Mouse (Mus musculus) midbrain, embryonic 11.5 days (tissue): ENCODE results near the gene Hsd17b11. TPM values are rescaled to one million over a fixed set of nuclear protein-coding genes. Genes with fewer than 3 reads are reported as not detected.

Experiments used
- ATAC-seq: fragments of 200-750 bp; cut with Nextera tagmentation; 2 replicates; pipeline ENCODE4 v1.8.0; 2017; ENCODE audit warnings: moderate TSS enrichment, moderate library complexity; ENCODE audit not compliant: low FRiP score
- DNase-seq: peaks from one replicate; pipeline ENCODE4 v3.0.0; 2015; ENCODE audit warnings: low spot score; ENCODE audit errors: missing footprints
- H3K27ac ChIP-seq: fragments of 300-500 bp; sonication (generic); 2 replicates; pipeline ENCODE4 v1.5.1; 2014; ENCODE audit warnings: low read depth, low read length
- H3K27me3 ChIP-seq: fragments of 300-500 bp; sonication (generic); 2 replicates; pipeline ENCODE4 v1.6.1; 2014; ENCODE audit warnings: mild to moderate bottlenecking, low read length, moderate library complexity, mixed read lengths; ENCODE audit not compliant: control insufficient read depth, insufficient read depth
- H3K36me3 ChIP-seq: fragments of 300-500 bp; sonication (generic); 2 replicates; pipeline ENCODE4 v1.6.1; 2014; ENCODE audit warnings: mild to moderate bottlenecking, low read length, moderate library complexity, mixed read lengths; ENCODE audit not compliant: control insufficient read depth, insufficient read depth
- H3K4me1 ChIP-seq: fragments of 300-500 bp; sonication (generic); 2 replicates; pipeline ENCODE4 v1.6.1; 2014; ENCODE audit warnings: low read length; ENCODE audit not compliant: control insufficient read depth, insufficient read depth
- H3K4me2 ChIP-seq: fragments of 300-500 bp; sonication (generic); 2 replicates; pipeline ENCODE4 v1.6.1; 2014; ENCODE audit warnings: mild to moderate bottlenecking, moderate library complexity
- H3K4me3 ChIP-seq: fragments of 300-500 bp; sonication (generic); 2 replicates; pipeline ENCODE4 v1.5.1; 2014; ENCODE audit warnings: low read depth, low read length
- H3K9ac ChIP-seq: fragments of 300-500 bp; sonication (generic); 2 replicates; pipeline ENCODE4 v1.6.1; 2014; ENCODE audit warnings: low read length
- H3K9me3 ChIP-seq: fragments of 300-500 bp; sonication (generic); 2 replicates; pipeline ENCODE4 v1.6.1; 2016; ENCODE audit warnings: low read length; ENCODE audit not compliant: control insufficient read depth
- WGBS: fragments of 180-500 bp; shearing (Covaris S2); extraction: QIAGEN DNeasy Blood & Tissue Kit; methylation state at CpG from one replicate; pipeline ENCODE4 v1.1.7; 2014; 5-methylcytosine and 5-hydroxymethylcytosine counted together
- polyA plus RNA-seq: library from polyadenylated mRNA; unstranded; fragments of >200 nt; fragmentation: Nextera tagmentation; extraction: Ambion mirVana; gene quantifications from 2 replicates; pipeline ENCODE4 v1.2.1, GENCODE M21; 2014

The Hsd17b11 gene
- polyA plus RNA-seq, 1 experiment from 2014 or later = 1.1 TPM

DNA sequence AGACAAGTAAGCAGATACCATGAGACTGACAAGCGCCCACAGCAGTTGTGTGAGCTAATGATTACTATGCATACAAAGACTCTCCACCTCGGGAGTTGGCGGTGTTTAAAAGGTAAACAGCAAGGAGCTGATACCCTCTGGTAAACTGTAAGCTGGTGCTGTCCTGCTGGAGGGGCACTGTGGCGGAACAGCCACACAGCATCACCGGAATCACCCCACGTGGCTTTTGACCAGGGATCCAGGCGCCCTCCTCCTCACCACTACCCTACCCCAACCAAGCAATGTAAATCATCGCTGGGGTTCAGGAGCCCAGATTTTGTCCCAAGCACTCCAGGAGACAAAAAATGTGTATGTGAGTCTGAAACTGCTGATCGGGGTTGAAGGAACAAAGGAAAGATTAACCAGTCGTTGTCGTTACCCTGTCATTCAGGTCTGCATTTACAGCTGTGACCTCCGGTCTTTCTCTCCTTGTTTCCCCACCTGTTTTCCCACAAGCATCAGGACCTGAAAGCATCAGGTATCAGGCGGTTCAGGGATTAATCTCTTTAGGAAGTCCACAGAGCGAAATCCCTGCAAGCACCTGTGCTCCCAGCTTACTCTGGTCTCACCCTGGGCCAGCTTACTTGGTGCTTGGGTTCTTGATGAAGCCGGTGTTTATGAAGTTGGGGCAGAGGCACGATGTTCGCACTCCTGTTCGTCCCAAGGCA, 19.0 kb downstream of the Hsd17b11 start:
- 11% methylated on average over 18 of the region's 18 CpGs for WGBS
- no peak overlapping the region for H3K27ac ChIP-seq

DNA sequence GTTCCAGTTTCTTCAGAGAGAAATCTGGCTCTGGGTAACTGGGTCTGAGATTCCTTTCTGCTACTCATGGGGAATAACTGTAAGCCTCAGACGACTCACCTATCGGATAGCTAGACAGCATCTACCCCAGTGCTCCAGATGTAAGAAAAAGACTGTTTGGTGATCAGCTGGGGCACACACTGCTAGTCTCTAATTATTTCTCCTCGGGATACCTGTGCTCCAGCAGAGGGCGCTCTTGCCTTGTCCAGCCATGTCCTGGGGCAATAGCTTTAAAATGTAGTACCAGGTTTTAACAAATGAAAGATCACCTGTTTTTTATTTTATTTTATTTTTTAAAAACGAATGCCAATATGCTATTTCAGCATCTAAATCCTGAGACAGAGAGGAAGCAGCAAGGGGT, 22.0 kb downstream of the Hsd17b11 start:
- peak; percentile 94 for DNase-seq
- Histone ChIP-seq H3K4me1 (no peaks in the 10 kb centered on the region), H3K9me3 (no peaks in the 10 kb centered on the region), H3K4me3 (no peak overlapping the region), H3K9ac (no peak overlapping the region), H3K4me2 (no peak overlapping the region), H3K27ac (no peak overlapping the region), H3K27me3 (no peaks in the 10 kb centered on the region), H3K36me3 (no peaks in the 10 kb centered on the region)
- 5% methylated on average over 5 of the region's 5 CpGs for WGBS
- ATAC-seq = peak; percentile 75; the same call in 1 of the 2 replicates

More for the DNA sequence above, 19.0 kb downstream of the Hsd17b11 start:
- H3K9ac ChIP-seq = no peak overlapping the region
- H3K4me2 ChIP-seq = peak overlapping the region; percentile 29; the same call in 1 of the 2 replicates
- no peaks in the 10 kb centered on the region for H3K36me3 ChIP-seq
- no peak overlapping the region for H3K4me3 ChIP-seq
- no peaks in the 10 kb centered on the region for H3K4me1 ChIP-seq
- no peaks in the 10 kb centered on the region for H3K9me3 ChIP-seq
- ATAC-seq (peak; percentile 73; the same call in 1 of the 2 replicates), DNase-seq (peak; percentile 92)
- no peaks in the 10 kb centered on the region for H3K27me3 ChIP-seq

DNA sequence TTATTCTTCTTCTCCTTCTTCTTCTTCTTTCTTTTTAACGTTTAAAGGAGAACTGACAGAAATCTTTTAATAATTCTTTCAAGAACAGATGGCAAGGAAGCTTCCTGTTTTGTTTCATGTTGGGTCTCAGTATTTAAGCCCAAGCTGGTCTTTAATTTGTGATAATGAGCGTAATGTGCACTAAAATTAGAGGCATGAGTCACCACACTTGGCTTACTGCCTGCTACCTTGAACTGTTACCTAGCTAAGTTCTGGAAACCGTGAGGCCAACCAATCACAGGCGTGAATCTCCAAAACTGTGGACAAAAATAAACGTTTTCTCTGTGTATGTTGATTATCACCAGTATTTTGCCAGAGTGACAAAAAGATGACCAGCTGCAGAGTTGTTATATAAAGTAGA, 23.0 kb downstream of the Hsd17b11 start:
- no peak overlapping the region for H3K4me2 ChIP-seq
- H3K27me3 ChIP-seq = no peaks in the 10 kb centered on the region
- H3K4me1 ChIP-seq = no peaks in the 10 kb centered on the region
- H3K9me3 ChIP-seq = no peaks in the 10 kb centered on the region
- 72% methylated on average over 5 of the region's 5 CpGs for WGBS
- H3K4me3 ChIP-seq = no peak overlapping the region
- no peaks in the 10 kb centered on the region for H3K36me3 ChIP-seq
- DNase-seq (no peak), ATAC-seq (no peak)
- H3K27ac ChIP-seq = no peak overlapping the region
- H3K9ac ChIP-seq = no peak overlapping the region

DNA sequence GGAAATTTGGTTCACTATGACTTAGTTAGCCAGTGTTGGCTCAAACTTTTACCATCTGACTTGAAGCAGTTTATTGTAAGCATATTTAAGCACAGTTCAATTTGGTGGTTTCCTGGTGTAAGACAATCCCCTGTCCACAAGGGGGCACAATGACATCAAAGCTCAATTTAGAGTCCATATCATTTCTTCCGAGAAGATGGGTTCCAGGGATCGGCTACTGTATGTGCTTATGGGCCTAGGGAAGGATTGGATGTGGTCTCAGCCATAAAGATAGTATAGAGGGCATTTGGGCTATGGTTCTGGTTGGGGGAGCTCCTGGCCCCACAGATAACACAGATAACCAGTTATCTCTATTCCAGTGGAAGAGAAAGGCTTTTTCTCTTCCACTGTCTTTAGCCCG, 26.5 kb downstream of the Hsd17b11 start:
- Histone ChIP-seq H3K36me3 (no peaks in the 10 kb centered on the region), H3K27ac (no peak overlapping the region), H3K4me2 (no peak overlapping the region), H3K9ac (no peak overlapping the region), H3K4me3 (no peak overlapping the region), H3K4me1 (no peaks in the 10 kb centered on the region), H3K27me3 (no peaks in the 10 kb centered on the region), H3K9me3 (no peaks in the 10 kb centered on the region)
- ATAC-seq (no peak), DNase-seq (no peak)
- 67% methylated on average over 3 of the region's 3 CpGs for WGBS

DNA sequence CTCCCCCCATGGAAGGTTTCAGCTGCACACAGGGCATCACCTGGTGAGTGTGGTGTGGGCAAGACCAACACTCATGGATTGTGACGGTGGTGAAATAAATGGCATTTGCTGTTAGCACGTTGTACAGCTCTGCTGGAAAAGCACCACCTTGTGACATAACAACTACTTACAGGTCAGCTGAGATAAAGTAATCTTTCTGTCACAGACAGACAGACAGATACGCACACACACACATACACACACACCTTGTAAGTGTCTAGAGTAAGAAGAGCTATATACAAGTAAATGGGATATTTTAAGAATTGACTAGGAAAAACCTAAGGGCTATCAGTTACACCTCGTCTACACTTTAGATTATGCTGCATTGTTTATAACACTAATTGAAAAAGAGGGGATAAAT, 27.1 kb downstream of the Hsd17b11 start:
- ATAC-seq (no peak), DNase-seq (no peak)
- H3K4me2 ChIP-seq = no peak overlapping the region
- H3K9me3 ChIP-seq = no peaks in the 10 kb centered on the region
- no peak overlapping the region for H3K27ac ChIP-seq
- WGBS = 86% methylated on average over 4 of the region's 4 CpGs
- no peak overlapping the region for H3K9ac ChIP-seq
- H3K36me3 ChIP-seq = no peaks in the 10 kb centered on the region
- H3K4me1 ChIP-seq = no peaks in the 10 kb centered on the region
- H3K4me3 ChIP-seq = no peak overlapping the region
- H3K27me3 ChIP-seq = no peaks in the 10 kb centered on the region

DNA sequence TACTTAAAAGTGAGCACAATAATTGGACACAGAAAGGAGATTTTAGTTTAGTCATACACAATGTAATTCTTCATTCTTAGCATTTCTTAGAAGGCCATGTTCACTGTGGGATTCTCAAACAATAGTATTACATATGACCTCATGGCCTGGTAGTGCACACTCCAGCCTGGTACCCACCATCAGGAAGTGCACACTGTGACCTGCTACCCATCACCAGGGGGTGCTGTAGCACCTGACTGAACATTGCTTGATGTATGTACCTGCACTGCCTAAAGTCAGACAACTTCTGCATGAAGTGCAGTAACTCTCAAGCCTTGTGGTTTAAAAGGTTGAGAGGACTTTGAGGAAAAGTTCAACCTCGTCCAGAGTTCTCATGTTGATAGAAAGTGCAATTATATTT, 28.1 kb downstream of the Hsd17b11 start:
- Histone ChIP-seq H3K27me3 (no peaks in the 10 kb centered on the region), H3K9ac (no peak overlapping the region), H3K27ac (no peak overlapping the region), H3K4me2 (no peak overlapping the region), H3K4me3 (no peak overlapping the region), H3K4me1 (no peaks in the 10 kb centered on the region), H3K36me3 (no peaks in the 10 kb centered on the region), H3K9me3 (no peaks in the 10 kb centered on the region)
- WGBS = 80% methylated on average over 1 of the region's 1 CpGs
- ATAC-seq = no peak
- DNase-seq = no peak

DNA sequence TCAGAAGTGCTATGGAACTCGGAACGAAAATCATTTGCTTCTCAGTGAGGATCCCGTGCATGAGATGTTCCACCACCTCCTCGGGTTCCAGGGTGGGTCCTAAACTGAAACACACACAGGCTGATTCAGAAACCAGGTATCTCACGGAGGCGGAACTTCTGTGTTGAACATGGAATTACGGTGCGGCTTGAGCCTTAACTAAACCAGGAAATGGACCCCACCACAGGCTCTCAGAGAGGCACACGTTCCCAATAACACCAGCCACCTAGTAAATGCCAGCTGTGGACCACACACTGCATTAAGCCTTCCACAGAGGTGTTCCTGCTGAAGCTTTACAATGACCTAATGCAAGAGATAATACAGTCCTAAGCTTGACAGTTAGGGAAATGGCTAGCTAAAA, 28.9 kb downstream of the Hsd17b11 start:
- 89% methylated on average over 9 of the region's 9 CpGs for WGBS
- no peaks in the 10 kb centered on the region for H3K4me1 ChIP-seq
- ATAC-seq = no peak
- no peak overlapping the region for H3K27ac ChIP-seq
- no peak overlapping the region for H3K4me3 ChIP-seq
- H3K9ac ChIP-seq = no peak overlapping the region
- H3K9me3 ChIP-seq = no peaks in the 10 kb centered on the region
- no peak for DNase-seq
- H3K4me2 ChIP-seq = no peak overlapping the region
- no peaks in the 10 kb centered on the region for H3K27me3 ChIP-seq
- no peaks in the 10 kb centered on the region for H3K36me3 ChIP-seq

DNA sequence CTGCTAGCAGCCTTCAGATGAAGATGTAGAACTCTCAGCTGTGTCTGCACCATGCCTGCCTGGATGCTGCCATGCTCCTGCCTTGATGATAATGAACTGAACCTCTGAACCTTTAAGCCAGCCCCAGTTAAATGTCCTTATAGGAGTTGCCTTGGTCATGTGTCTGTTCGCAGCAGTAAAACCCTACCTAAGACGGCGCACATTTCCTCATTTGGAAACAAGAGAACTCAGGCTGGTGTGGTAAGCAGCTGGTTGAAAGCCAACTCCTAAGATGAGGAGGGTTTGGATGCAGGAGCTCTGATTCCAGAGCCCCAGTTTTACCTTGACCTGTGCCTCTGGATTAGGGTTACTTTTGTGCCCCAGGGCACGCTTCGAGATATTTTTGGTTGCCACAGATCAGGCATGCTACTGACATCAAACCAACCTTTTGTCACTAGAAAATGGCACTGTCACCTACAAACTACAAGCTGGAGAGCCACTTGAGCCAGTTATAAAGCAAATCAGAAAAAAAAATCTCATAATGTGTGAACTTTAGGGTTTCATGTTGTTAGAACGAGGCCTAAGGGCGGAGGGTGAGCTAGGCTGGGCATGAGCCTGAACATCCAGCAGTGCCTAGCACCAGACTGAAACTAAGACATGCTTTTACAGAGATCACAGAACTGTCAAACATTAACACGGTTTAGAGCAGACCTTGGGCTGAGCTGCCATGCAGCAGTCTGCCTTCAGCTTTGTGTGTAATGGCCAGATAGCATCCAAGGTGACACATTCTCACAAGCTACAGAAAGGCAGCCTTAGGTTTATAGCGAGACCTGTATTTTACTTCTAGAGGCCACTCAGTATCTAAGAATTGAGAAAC, 40.8 kb downstream of the Hsd17b11 start:
- Histone ChIP-seq H3K9me3 (no peaks in the 10 kb centered on the region), H3K36me3 (no peaks in the 10 kb centered on the region), H3K4me1 (no peaks in the 10 kb centered on the region), H3K27ac (no peak overlapping the region), H3K4me3 (no peak overlapping the region), H3K4me2 (no peak overlapping the region), H3K27me3 (no peaks in the 10 kb centered on the region), H3K9ac (no peak overlapping the region)
- WGBS = 88% methylated on average over 9 of the region's 9 CpGs
- no peak for ATAC-seq
- DNase-seq = no peak

DNA sequence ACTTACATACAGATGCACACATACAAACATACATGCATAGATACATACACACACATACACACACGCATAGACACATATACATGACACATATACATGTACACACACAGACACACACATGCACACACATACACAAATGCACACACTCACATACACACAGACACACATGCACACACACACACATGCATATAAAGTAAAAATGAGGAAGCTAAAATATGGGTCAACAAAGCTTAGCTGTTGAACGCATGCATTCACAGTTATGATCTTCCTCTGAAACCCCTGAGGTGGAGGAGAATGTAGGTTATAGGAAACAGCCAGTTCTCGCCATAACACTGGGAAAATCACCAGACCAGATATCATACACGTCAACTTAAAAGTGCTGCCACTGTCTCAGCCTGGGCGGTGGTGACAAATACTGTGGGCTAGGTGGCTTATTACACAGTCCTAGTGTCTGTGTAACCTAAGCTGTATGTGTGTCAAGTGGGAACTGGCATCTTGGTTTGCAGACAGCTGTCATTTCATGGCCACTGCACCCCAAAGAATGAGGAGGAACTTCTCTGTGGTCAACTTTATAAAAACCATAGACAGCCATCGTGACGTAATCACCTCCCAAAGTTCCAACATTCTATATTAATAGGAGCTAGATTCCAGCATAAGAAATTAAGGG, 43.7 kb downstream of the Hsd17b11 start:
- ATAC-seq = no peak
- DNase-seq = no peak

More for the DNA sequence above, 43.7 kb downstream of the Hsd17b11 start:
- 90% methylated on average over 7 of the region's 7 CpGs for WGBS
- Histone ChIP-seq H3K9me3 (no peaks in the 10 kb centered on the region), H3K4me1 (no peaks in the 10 kb centered on the region), H3K4me2 (no peak overlapping the region), H3K36me3 (no peaks in the 10 kb centered on the region), H3K27ac (no peak overlapping the region), H3K4me3 (no peak overlapping the region), H3K27me3 (no peaks in the 10 kb centered on the region), H3K9ac (no peak overlapping the region)
